Mouse (Mus musculus): Measurements from ENCODE around the gene Ifngr1.

DNA sequence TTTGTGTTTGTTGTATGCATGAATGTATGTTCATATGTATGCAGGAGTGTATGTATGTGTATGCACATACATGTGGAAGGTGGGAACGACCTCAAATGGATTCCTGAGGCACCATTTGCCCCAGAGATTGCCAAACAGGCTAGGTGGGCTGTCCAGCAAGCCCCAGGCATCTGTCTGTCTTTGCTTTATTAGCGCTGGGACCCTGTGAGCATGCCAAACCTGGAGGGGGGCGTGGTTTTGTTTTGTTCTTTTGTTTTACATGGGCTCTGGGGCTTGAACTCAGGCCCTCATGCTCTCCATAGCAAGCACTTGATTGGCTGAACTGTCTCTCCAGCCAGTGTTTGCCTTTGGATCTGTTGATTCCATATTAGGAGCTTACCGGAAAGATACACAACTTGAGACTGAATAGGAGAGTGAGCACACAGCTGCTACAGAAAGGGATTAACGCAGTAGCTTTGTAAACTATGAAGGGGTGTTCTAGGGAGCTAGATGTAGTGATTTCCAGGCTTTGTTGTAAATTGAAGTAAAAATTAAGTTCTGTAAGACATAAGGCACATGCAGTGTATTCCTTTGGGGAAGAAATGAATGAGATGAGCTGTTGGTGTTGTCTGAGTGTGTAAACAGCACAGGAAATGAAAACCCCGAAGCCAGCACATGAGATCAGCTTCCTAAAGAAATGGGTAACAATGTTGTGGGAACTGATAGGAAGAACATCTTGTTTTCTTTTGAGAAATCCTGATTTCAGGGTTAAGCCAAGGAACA lies 7.8 kb downstream of the Ifngr1 start:
- TF ChIP-seq CTCF (IDR thresholded peaks at IDR 0.05; ENCODE audit: control insufficient read depth, insufficient read depth, insufficient replicate concordance, low read depth, low read length) = no peak
- no peak for TF ChIP-seq POLR2A (IDR thresholded peaks at IDR 0.05; ENCODE audit: control insufficient read depth, low read depth, low read length)

Measured in testis, adult 2 months (tissue).